Mouse (Mus musculus) adrenal gland, adult (tissue): ENCODE measurements around the gene Arhgap42.

ENCODE experiments used
- DNase-seq, 2 experiments: peaks; one replicate each; pipeline ENCODE4 v3.0.0; 2022 to 2023; ENCODE audit warnings: low spot score in 1 of 2; ENCODE audit not compliant: inconsistent age in 2 of 2

The Arhgap42 gene

DNA sequence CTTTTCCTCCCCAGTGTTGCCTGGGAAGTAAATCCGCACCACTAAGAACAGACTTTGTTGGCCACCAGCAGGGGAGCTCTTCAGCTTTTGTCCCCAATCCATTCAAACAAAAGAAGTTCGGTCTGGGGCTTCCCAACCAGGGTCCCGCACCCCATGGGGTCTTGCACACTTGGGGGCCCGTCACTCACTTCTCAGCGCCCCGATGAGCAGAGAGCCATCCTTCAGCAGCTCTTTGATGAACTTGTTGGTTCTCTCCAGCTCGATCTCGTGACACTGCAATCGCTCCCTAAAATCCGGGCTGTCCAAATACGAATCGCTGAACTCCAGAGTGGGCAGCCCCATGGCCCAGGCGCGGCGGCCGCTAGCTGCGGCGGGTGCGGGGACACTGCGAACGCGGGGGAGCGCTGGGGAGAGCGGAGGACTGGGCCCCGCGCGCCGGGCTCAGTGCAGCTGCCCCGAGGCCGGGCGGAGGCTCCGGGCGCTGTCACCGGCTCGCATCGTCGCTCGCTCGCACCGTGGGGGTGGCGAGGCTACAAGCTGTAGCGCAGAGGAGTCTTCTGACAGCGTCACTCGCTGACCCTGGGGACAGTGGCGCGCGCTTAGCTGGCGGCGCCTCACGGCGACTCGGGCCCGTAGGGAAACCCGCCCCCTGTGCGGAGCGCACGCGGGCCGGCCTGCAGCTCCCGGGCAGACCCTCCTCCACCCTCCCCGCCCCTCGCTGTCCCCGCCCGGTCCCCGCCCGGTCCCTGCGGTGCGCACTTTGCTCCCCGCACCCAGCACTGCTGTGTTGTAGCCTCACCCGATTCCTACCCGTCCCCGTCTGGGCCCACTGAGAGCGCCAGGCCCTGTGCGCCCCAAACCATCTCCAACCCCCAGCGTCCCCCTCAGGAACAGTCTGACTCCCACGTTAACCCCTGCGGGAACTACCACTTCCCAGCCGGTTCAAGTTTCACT, at the start of gene Arhgap42:
Arhgap42 (minus strand) TSS at position 664 of the 954 bp plus-strand sequence.
- DNase-seq = peak; percentile 88 to 95

DNA sequence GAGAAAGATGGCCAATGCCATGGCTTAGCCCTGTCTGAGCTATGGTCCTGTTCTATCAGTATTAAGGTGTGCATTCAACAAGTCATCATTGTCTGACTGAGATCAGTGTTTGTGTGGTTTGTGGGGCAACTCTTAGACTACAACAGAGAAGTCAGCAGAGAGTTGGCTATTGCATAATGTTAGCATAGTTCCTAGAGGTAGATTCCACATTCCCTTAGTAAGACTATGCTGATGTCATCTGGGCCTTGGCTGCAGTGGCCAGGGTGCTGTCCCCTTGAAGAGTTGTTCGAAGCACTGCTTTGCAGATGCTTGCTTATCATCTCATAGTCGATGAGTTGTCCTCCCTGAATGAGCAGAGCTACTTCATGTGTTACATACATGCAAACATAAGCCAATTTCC, 49.2 kb upstream of the Arhgap42 start:
- no peak for DNase-seq

DNA sequence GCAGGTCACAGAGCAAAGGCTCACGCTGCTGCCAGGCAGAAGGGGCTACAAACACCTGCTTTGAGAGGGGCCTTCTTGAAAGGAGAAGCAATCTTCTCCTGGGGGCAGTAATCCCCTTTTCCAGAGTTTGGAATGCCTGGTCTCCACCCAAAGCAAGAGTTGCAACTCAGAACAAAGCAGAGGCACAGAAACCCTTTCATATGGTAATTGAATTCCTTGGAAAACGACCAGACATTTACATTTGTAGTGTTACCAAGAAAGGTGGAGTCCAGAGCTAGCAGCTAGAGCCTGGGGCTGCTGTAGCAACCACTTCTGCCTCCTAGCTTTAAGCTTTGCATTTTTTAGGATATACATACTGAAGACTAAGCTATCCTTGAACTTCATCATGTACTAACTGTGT, 30.4 kb upstream of the Arhgap42 start:
- DNase-seq = no peak

DNA sequence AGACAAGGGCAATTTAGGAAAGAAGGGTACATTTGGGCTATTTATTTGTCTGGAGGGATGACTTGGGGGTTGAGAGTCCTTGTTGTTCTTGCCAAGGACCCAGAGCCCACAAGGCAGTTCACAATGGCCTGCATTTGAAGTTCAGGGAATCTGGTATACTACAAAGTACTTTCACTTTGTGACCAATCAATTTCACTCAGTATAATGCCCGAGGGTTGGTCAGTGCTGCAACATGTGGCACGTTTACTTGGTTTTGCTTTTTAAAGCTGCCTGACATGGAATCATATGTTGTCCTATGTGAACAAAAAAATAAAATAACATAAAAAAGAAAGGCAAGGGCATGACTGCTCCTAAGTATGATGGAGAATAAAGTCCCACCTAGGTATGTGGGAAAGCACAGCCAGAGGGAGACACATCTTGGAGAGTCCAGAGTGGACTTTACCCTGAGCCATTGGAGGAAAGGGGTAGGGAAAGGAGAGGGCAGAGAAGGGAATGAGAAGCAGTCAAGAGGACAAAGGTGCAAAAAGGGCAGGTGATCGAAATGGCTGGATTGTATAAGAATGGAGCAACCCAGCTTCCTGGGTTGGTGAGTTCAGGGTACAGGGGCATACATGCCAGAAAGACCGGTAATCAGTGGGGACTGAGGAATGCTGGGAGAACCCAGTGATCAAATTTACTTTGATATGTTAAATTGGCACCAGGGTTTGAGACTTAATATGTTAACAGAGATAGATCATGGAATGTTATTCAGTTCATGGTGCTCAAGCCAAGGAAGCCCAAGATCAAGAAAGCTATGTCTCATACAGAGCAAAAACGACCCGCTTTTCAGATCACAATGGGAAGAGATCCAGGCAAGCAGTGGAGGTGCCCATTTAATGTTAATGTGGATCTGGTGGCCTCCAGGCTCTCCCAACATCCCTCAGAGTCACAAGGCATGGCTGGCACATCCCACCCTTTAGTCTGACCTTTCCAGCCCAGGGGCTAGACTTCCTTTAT, 29.0 kb upstream of the Arhgap42 start:
- peak in 1 of 2 experiments; percentile 19 for DNase-seq

DNA sequence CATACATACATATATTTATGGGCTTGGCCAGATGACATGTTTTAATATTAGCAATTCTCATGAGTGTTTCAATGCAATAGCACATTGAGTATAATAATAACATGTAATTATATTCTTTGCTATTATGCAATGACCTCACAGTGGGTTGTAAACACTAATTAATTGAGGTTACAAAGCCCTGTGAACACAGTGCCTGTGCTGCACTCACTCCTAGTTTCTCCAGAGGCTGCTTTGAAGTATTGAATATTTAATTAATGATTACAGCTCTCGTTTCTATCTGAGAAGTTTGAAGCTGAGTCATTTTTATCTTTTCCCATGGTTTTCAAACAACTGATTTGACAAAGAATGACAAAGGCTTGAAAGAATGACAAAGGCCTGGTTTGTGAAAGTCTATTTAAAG, 24.6 kb upstream of the Arhgap42 start:
- DNase-seq = no peak

DNA sequence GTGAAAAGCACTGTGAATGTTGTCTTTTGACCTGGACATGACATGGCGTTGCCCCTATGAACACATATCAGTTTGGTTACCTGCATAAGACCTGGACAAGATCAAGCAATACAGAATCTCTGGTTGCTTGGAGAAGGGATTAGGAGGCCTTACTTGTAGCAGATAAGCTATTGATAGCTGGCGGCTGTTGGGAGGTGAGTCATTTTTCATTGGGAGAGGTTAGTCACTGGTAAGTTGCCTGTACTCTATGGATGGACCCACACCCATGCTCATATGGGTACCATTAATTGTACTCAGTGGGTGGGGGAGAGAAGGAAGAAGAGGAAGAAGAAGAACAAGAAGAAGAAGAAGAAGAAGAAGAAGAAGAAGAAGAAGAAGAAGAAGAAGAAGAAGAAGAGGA, 23.6 kb upstream of the Arhgap42 start:
- no peak for DNase-seq

DNA sequence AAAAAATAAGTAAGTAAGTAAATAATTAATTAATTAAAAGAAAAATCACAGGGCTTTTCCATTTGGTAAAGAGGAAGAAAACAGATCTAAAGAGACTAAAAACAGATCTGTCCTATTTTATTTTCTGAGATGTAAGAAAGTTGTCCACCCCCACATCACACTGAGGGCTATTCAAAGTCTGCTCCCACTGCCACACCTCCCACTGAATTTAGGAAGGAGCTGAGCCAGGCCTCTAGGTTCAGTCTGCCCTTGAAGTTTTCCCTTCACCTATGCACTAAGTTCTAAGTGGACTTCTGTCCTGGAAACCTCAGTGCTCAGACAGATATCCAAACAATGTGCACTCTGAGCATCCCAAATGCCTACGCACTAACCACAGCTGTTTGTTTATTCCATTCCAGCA, 15.9 kb upstream of the Arhgap42 start:
- no peak for DNase-seq

DNA sequence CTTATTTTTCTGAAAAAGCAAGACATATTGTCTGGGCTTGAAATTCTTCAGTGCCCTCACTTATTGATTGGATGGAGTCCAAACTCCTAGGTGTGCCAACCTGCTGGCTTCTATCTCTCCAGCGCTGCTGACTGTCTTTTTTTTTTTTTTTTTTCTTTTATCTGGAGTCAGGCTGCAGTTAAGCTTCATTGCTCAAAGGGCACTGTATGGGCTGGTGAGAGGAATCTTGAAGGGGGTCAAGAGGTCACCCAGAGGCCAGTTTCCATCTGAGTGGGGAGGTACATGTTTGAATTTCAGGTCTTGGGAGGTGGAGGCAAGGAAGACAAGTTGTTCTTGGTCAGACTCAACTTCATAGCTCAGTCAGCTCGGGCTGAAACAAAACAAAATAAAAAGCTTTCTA, 9.6 kb upstream of the Arhgap42 start:
- no peak for DNase-seq

DNA sequence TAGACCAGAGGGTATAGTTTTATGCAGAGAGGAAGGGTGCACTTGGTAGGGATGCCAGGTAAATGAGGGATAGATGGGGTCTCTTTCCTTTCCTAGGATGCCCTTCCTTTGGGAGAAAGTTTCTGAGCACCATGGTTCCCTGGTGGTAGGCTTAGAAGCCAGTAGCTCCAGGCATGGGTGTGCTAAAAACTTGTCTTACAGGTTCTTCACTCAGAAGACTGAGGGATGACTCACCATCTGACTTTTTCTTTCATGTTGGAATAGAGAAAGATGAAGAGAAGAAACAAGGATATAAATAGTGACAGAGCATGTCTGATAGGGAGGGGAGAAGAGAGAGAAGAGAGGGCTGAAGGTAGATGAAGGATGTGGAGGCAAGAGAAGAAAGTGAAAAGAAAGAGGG, 7.1 kb upstream of the Arhgap42 start:
- no peak for DNase-seq

DNA sequence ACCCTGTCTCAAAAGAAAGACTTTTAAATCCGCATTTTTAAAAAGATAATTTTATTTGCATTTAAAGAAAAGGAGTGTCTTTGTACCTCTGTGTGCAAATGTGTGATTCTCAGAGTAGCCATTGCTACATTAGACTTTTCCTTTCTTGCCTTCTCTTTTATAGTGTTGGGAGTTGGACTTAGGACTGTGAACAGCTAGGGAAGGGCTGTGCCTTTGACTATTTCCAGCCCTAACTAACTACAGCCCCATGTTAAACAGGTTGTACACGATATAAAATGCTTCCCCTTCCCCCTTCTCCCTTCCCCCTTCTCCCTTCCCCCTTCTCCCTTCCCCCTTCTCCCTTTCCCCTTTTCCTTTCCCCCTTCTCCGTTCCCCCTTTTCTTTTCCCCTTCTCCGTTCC, 4.9 kb upstream of the Arhgap42 start:
- DNase-seq = no peak

DNA sequence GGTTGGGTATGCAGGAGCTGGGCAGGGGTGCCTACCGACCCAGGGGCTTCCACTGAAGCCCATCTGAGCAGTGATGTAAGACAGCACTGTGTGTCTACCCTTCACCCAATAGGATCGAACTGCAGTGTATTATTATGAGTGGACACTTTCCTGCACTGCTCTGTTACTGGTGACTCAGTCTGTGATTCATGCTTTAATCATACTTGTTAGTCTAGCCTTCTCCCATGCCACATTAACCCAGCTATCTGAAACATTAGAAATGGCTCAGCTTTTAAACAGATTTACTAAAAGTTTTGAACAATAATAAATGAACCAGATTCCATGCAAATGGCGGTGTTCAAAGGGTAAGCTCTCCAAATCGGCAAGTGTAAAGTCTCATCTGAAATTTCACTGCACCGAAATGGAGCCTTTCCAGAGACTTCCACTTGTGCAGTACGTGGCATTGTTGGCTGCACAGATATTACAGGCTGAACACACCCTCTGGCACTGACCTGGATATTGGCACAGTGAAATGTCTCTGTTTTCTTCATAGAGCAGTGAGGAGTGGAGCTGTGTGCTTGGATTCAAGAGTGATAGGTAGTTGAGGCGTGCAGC, 2.4 kb upstream of the Arhgap42 start:
- DNase-seq = peak; percentile 25 to 82

DNA sequence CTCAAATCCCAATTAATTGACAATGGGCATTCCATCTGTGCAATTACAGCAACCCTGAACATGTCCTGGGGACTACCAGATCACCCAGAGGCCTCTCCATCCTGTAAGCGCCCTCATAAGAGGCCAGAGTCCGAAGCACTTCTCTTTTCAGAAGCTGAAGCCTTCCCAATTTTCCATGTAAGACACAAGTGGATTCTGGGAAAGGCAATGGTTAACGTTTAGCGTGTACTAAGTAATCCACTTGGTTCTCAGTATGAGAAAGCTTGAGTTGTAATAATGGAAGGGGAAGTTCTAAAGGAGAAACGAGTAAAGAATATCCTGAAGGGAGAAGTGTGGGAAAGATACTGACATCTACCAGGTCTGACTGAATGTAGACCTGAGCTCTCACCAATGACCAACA, 1.4 kb downstream of the Arhgap42 start:
- peak in 1 of 2 experiments; percentile 62 for DNase-seq

DNA sequence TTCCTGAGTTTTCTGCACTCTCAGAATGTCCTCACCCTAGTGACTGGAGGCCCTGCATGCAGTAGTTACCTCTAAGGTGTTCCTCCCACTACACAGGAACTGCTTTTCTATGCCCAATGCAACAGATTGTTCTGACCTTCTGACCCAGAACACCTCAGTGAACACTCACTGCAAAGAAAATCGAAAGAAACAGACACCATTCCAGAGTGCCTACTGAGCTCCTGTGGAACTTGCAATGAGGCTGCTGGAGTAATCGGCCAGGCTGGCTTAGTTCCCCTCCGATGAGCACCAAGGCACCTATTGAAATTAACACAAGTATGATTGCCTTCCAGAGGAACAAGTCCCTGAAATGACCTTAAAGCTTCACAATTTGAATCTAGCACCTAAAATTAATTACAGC, 9.2 kb downstream of the Arhgap42 start:
- no peak for DNase-seq

DNA sequence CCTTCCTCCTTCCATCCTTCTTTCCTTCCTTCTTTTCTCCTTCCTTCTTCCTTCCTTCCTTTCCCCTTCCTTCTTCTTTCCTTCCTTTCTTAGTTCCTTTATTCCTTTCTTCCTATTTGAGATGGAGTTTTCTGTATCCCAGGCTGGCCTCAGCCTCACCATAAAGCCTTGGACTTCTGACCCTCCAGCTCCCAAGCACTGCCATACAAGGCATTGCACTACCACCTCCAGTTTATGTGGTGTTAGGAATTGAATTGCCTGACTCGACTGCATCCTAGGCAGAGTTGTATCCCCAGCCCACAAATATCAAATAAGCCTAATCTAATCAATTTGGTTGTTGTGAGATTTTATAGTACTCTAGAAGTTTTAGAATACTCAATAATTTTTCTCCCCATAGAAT, 14.1 kb downstream of the Arhgap42 start:
- no peak for DNase-seq

DNA sequence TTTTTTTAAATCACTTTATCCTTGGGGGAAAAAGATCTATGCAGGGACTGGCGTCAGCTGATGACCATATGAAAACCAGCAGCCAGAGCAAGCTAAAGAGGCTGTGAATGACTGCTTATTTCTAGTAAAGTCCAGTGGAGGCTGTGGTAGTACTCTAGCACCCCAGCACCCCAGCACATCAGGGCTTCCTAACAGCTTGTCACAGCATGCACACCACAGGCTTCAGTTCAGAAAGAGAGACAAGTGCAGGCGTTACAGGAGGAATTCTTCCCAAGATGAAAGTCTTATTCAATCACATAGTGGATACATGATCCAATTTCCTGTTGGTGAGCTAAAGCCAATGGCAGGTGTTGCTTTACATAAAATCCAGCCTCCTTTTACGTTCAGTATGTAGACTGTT, 15.5 kb downstream of the Arhgap42 start:
- no peak for DNase-seq

DNA sequence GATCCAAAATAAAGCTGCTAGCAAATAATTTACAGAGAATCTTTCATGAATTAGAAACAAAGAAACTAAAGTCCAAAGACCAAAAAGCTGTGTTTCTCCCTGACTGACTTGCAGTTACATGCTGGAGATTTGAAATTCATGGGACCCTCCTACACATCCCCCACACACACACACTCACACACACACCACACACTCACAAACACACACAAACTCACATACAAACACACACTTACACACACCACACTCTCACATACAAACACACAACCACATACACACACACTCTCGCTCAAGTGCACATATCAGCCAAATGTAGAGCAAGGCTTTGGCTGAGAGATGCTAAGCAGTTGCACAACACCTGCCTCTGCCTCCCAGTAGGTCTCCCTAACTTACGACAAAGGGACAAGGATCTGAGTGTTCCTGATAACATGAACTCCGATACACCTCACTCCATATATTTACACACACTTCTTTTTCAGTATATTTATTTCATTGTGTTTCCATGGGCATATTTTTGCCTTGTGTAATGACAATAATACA, 16.9 kb downstream of the Arhgap42 start:
- DNase-seq = peak in 1 of 2 experiments; percentile 14

DNA sequence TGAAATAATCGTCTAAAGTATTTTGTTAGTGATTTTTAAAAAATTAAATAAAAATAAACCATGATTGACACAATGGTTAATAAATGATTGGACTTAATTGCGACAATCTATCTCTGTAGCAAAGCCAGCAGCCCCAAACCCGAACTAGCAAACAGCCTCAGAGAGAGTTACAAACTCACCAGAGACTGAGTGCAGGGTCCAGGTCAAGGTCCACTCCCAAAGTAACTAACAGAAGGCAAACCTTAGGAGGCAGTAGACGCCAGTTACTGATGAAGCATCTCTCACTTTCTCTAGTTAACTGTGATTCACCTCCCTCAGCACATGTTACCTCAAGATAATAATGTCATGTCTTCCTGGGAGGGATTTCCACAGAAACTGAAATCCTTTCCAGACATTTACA, 17.7 kb downstream of the Arhgap42 start:
- peak in 1 of 2 experiments; percentile 20 for DNase-seq

DNA sequence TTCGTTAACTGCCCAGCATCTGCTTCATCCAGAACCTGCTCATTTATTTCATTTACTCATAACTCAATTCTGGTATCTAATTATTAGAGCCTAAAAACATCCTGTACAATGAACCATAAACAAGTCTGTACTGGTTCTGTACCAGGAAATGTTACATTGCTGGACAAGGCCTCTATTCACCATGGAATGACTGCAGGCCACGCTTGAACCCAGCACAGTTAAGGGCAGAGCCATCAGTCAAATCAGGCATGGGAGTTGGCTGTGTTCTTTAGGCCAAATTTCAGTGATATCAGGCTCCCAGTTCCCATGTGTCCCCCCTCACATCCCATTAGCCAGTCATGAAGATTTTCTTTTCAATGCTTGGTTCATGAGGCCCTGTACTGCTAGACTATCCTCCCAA, 20.6 kb downstream of the Arhgap42 start:
- DNase-seq = no peak

DNA sequence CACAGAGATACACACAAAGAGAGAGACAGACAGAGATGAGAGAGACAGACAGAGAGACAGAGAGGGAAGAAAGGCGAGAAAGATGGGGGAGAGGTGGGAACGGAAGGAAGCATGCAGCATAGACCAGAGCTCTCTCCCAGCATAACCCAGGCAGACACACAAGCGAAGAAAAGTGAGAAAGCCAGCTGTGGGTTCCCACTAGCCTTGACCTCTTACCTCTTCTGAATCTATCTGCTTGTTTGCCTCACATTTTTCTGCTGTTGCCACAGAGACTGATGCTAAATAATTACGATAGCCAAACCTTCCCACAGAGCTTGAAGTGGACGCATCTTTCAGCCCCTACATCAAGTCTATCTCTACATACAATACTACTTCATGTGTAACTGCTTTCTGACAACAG, 24.1 kb downstream of the Arhgap42 start:
- peak in 1 of 2 experiments; percentile 43 for DNase-seq

DNA sequence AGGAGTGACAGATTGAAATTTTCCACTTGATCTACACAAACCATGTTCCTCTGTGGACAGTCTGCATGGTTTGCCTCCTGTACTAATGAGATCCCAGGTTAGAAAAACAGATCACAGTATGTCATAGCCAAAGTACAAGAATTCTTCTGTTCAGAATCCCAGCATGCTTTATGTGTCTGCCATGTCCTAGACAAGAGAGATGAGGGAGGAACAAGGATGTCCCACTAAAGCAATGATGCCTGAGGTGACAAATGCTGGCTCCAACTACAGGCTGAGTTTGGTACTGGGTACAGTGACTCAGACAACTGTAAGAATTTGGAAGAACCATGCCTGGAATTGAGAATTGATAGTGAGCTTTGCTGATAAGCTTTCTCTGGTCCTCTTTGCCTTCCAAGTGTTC, 24.6 kb downstream of the Arhgap42 start:
- DNase-seq = peak in 1 of 2 experiments; percentile 34
